Mouse (Mus musculus): ENCODE measurements at regions not wholly inside any gene's neighbourhood (a gene's known extent, or its start where the extent isn't known, plus 50 kb on each side); places are given as distances from the start of the nearest gene placed in this dataset.

GRCm38 (mm10) chr1:159124874-159125273 lies 107.2 kb upstream of the Cop1 start:
- TF ChIP-seq CTCF (IDR thresholded peaks at IDR 0.05; ENCODE audit: insufficient read depth, low read length) (no peak), POLR2A (IDR thresholded peaks at IDR 0.05; ENCODE audit: borderline replicate concordance, extremely low read depth, low read depth, low read length) (no peak)

All from lung, adult 2 months (tissue).